Mouse (Mus musculus): ENCODE results near the gene Gm17349.

Gm17349 gene

DNA sequence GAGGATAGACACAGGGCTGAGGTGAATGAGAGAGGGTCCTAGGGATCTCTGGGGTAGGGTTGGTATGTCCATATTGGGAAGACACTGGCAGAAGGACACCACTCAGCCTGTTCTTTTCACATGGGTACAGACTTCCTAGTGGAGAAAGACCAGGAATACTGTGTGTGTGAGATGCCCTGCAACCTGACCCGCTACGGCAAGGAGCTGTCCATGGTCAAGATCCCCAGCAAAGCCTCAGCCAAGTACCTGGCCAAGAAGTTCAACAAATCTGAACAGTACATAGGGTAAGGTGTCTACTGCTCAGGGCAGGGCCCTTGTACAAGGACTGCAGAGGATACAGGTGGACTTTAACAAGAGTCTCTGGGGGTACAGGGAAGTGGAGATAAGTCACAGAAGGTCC, 8.0 kb downstream of the Gm17349 start:
- ChIA-PET CTCF (interaction anchor here (0.5 to 1.5 kb wide), 15 partner anchors 8 to 200 kb away, joined by 3 to 11 read pairs (median 5); partner anchors contain the start of genes Asic1 (in 1 of the 4), Cox14 (in 1 of the 4) and Gm17349 (in 1 of the 4)), POLR2A (interaction anchor here in 2 of 4 experiments (0.6 to 1.7 kb wide), 5 partner anchors 8 to 74 kb away, joined by 4 to 5 read pairs (median 5); partner anchors contain the start of gene Gm17349 (in 2 of the 2))

DNA sequence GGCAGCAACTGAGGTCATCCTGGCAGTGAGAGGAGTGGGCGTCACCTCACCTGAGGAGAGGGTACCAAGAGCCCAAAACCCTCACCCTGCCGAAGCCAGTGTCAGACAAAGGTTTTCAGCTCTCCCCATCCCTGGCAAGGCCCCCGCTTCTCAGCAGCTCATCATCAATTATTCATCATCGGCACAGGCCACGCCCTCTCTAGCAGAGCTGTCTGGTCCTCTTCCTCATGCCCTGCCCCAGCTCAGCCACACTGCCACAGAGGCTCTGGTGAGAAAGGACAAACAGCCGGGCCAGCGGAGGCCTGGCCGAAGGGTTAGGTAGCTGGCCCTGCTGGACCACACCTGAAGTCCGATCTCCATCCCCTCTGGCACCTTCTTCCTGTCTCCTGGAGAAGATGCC, 13.3 kb downstream of the Gm17349 start:
- POLR2A ChIA-PET = interaction anchor here in 2 of 4 experiments (0.7 to 5.5 kb wide), 14 partner anchors 9 to 223 kb away, joined by 3 to 43 read pairs (median 4); partner anchors contain the start of gene Gm17349 (in 1 of the 2)
- CTCF ChIA-PET = interaction anchor here (0.6 to 12.4 kb wide), 15 partner anchors 10 to 219 kb away, joined by 3 to 85 read pairs (median 5); partner anchors contain the start of genes Gm17349 (in 2 of the 4) and Cox14 (in 1 of the 4)

DNA sequence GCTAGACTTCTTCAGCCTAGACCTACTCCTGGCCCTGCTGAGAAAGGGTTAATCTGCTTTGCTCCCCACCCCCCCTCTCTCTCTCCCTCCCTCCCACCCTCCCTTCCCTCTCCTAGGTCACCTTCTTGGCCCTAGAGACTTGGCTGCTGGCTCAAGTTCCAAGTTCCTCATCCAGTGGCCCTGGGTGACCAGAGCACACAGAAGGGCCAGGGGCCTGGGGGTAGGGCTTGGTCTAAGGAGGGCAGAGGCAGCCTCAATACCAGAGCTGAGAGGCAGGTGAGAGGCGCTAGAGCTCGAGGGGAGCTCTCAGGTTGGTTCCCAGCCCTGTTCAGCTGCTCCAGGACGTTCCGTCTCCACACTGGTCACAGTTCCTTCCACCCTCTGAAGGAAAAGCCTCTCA, 14.4 kb downstream of the Gm17349 start:
- ChIA-PET CTCF (interaction anchor here (0.6 to 12.4 kb wide), 18 partner anchors 9 to 1924 kb away, joined by 3 to 85 read pairs (median 8); partner anchors contain the start of genes Cox14 (in 2 of the 4) and Gm17349 (in 1 of the 4)), POLR2A (interaction anchor here in 3 of 4 experiments (0.5 to 5.5 kb wide), 17 partner anchors 8 to 1219 kb away, joined by 3 to 43 read pairs (median 4); partner anchors contain the start of gene Gm17349 (in 1 of the 3))

DNA sequence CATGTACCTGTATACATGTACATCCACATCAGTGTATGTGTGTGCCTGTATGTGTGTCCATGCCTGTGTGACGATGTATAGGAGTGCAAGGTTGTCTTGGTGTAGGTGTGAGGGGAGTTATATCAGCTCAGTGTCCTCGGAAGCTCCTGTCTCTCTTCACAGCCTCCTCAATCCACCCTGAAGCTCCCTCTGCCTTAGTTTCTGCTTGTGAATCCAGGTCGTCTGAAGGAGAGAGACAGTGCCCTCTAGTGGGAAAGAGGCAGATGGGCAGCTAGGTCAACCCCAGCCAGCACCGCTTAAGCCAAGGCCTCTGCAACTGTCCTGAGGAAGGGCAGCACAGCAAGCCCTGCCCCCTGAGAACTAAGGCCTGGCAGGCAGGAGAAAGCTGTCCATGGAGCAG, 16.6 kb downstream of the Gm17349 start:
- ChIA-PET CTCF (interaction anchor here (0.5 to 12.4 kb wide), 69 partner anchors 8 to 1464 kb away, joined by 3 to 85 read pairs (median 5); partner anchors contain the start of genes Cox14 (in 3 of the 4), Gm17349 (in 2 of the 4), Racgap1 (in 2 of the 4) and Gpd1 (in 1 of the 4)), POLR2A (interaction anchor here in 3 of 4 experiments (0.5 to 5.5 kb wide), 18 partner anchors 9 to 216 kb away, joined by 3 to 43 read pairs (median 4); partner anchors contain the start of genes Cox14 (in 2 of the 3), Gm17349 (in 1 of the 3) and Racgap1 (in 1 of the 3))

DNA sequence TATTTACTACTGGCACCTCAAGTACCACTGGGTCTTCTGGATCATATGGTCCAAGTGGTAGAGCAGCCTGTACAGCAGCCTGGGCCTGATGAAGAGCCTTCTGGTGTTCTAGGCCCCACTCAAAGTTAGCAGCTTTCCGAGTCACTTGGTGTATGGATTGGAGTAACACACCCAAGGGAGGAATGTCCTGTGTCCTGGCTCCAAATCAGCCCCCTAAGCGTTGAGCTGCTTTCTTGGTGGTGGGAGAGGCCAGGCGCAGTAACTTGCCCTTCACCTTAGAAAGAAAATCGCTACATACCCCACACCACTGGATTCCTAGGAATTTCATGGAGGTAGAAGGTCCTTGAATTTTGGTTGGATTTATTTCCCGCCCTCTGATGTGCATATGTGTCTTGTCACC, 21.1 kb downstream of the Gm17349 start:
- ChIA-PET CTCF (interaction anchor here (0.6 to 12.4 kb wide), 14 partner anchors 11 to 554 kb away, joined by 3 to 85 read pairs (median 4); partner anchors contain the start of gene Cox14 (in 2 of the 4)), POLR2A (interaction anchor here in 3 of 4 experiments (0.6 to 3.1 kb wide), 14 partner anchors 8 to 353 kb away, joined by 3 to 9 read pairs (median 3); partner anchors contain the start of gene Racgap1 (in 1 of the 3))

DNA sequence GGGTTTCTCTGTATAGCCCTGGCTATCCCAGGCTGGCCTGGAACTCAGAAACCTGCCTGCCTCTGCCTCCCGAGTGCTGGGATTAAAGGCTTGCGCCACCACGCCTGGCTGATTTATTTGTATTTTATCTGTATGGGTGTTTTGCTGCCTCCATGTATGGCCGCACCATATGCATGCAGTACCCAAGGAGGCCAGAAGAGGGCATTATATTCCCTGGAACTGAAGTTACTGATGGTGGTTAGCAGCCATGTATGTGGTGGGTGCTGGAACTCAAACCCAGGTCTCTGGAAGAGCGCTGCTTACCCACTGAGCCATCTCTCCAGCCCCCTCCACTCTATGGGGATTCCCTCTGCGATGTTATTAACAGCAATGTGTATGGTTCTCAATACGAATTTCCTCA, 22.4 kb downstream of the Gm17349 start:
- POLR2A ChIA-PET = interaction anchor here (0.5 to 2.8 kb wide), 12 partner anchors 8 to 289 kb away, joined by 3 to 9 read pairs (median 5); partner anchors contain the start of genes Cox14 (in 1 of the 4), Gm17349 (in 1 of the 4), Racgap1 (in 1 of the 4) and Smarcd1 (in 1 of the 4)
- CTCF ChIA-PET = interaction anchor here in 3 of 4 experiments (0.5 to 12.4 kb wide), 22 partner anchors 9 to 224 kb away, joined by 3 to 85 read pairs (median 4); partner anchors contain the start of gene Cox14 (in 2 of the 3)

DNA sequence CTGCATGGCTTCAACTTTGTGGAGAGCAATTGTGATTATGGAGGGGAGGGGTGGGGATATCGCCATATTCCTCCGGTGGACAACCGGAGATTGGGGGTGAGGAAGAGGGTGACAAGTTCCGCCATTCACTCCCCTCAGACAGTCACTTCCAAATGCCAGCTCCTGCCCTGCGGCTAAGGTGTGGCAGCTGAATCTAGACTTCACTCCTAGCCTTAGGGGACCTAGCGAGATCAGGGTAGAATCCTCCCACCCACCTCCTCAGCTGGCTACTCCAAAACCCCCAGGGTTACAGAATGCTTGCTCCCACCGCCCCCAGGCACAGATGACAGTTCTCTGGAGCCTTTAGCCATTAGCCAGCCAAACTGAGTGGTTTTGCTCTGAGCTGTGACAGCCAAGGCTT, 26.3 kb downstream of the Gm17349 start:
- CTCF ChIA-PET = interaction anchor here (0.5 to 8.1 kb wide), 103 partner anchors 8 to 1897 kb away, joined by 3 to 88 read pairs (median 5); partner anchors contain the start of genes Cox14 (in 4 of the 4), Gm17349 (in 3 of the 4), Racgap1 (in 3 of the 4) and Aqp6 (in 1 of the 4)

DNA sequence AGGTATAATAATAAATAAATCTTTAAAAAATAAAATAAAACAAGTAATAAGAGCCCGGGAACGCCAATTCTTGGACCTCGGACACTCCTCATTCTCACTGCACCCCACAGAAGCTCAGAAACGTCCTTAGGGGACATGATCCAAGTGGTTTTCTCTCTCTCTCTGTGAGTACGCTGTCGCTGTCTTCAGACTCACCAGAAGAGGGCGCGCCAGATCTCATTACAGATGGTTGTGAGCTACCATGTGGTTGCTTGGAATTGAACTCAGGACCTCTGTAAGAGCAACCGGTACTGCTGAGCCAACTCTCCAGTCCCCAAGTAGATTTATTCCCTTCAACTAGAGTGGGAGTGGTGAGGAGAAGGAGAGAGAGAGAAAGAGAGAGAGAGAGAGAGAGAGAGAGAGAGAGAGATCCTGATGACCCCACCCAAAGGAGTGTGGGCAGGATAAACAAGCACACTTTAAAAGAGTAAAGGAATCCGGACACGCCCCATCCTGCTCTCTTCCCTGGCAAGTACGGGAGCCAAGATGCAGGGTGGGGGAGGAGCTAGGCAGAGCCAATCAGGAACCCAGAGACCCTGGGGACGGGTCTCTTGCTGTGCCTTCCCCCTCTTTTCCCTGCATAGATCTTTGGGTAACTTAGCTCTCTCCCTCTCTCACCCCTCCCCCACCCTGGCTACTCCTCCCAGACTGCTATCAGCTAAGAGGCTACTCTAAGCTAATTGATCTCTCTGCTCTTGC, 27.1 kb downstream of the Gm17349 start:
- ChIA-PET CTCF (interaction anchor here (0.5 to 8.1 kb wide), 138 partner anchors 8 to 1896 kb away, joined by 3 to 88 read pairs (median 4); partner anchors contain the start of genes Cox14 (in 4 of the 4), Gm17349 (in 3 of the 4), Racgap1 (in 3 of the 4) and Aqp6 (in 1 of the 4)), POLR2A (interaction anchor here (0.6 to 3.9 kb wide), 113 partner anchors 8 to 1714 kb away, joined by 3 to 43 read pairs (median 4); partner anchors contain the start of genes Gm17349 (in 3 of the 4), Racgap1 (in 3 of the 4), Aqp6 (in 2 of the 4) and Cox14 (in 2 of the 4))

More for the DNA sequence above, 26.3 kb downstream of the Gm17349 start:
- POLR2A ChIA-PET = interaction anchor here (0.6 to 3.9 kb wide), 102 partner anchors 9 to 824 kb away, joined by 3 to 43 read pairs (median 4); partner anchors contain the start of genes Gm17349 (in 3 of the 4), Aqp6 (in 2 of the 4), Cox14 (in 2 of the 4) and Racgap1 (in 2 of the 4)

DNA sequence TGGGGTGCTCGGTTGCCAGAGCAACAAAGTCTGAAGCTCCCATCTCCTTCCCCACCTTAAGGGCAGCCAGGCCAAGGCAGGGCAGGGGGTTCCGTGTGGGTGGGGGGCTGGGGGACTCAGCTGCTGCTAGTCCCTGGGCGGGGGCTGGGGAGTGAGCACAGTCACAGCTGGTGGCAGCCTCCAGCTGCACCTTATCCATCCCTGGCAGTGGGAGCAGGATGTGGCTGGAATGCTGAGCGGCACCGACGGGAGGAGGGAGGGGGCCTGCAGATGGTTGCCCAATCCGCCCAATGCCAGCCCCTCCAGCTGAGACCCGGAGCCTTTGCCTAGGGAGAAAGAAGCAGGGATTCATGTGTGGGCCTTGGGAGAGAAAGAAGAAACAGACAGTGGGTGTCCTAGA, 28.2 kb downstream of the Gm17349 start:
- POLR2A ChIA-PET = interaction anchor here (0.6 to 3.9 kb wide), 19 partner anchors 8 to 1650 kb away, joined by 3 to 43 read pairs (median 6); partner anchors contain the start of genes Cox14 (in 2 of the 4), Gm17349 (in 1 of the 4) and Racgap1 (in 1 of the 4)
- CTCF ChIA-PET = interaction anchor here (0.6 to 8.1 kb wide), 31 partner anchors 8 to 890 kb away, joined by 3 to 88 read pairs (median 9); partner anchors contain the start of genes Cox14 (in 3 of the 4), Gm17349 (in 2 of the 4), Asic1 (in 1 of the 4) and Racgap1 (in 1 of the 4)

DNA sequence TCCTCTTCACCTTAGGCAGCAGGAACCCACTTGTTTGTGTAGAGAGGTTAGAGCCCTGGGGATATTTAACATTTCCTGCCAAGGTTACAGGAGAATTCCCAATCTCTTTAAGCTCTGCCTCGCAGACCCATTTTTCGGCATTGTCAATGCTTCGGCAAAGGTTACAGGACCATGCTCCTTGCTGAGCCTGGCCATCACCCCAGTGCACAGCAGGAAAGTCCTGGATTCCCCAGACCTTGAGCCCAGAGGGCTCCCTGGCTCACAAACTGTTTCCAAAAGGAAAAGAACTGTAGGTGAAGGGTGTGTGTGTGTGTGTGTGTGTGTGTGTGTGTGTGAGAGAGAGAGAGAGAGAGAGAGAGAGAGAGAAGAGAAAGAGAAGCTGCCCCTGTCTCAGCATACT, 30.4 kb downstream of the Gm17349 start:
- POLR2A ChIA-PET = interaction anchor here in 2 of 4 experiments (0.6 to 12.6 kb wide), 5 partner anchors 14 to 198 kb away, joined by 3 to 107 read pairs (median 4); partner anchors contain the start of gene Racgap1 (in 2 of the 2)
- CTCF ChIA-PET = interaction anchor here in 3 of 4 experiments (0.5 to 8.1 kb wide), 12 partner anchors 31 to 668 kb away, joined by 3 to 88 read pairs (median 4); no protein-coding TSS in a partner anchor

DNA sequence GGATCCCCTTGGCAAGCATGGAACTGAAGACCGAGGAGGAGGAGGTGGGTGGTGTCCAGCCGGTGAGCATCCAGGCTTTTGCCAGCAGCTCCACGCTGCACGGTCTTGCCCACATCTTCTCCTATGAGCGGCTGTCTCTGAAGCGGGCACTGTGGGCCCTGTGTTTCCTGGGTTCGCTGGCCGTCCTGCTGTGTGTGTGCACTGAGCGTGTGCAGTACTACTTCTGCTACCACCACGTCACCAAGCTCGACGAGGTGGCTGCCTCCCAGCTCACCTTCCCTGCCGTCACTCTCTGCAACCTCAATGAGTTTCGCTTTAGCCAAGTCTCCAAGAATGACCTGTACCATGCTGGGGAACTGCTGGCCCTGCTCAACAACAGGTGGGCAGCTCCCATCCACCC, 33.5 kb downstream of the Gm17349 start:
- POLR2A ChIA-PET = interaction anchor here in 2 of 4 experiments (0.7 to 12.6 kb wide), 7 partner anchors 9 to 265 kb away, joined by 3 to 107 read pairs (median 3); partner anchors contain the start of genes Gm17349 (in 1 of the 2) and Racgap1 (in 1 of the 2)
- CTCF ChIA-PET = interaction anchor here (0.7 to 8.1 kb wide), 12 partner anchors 9 to 227 kb away, joined by 3 to 88 read pairs (median 5); partner anchors contain the start of genes Aqp5 (in 1 of the 4), Cox14 (in 1 of the 4) and Gm17349 (in 1 of the 4)

DNA sequence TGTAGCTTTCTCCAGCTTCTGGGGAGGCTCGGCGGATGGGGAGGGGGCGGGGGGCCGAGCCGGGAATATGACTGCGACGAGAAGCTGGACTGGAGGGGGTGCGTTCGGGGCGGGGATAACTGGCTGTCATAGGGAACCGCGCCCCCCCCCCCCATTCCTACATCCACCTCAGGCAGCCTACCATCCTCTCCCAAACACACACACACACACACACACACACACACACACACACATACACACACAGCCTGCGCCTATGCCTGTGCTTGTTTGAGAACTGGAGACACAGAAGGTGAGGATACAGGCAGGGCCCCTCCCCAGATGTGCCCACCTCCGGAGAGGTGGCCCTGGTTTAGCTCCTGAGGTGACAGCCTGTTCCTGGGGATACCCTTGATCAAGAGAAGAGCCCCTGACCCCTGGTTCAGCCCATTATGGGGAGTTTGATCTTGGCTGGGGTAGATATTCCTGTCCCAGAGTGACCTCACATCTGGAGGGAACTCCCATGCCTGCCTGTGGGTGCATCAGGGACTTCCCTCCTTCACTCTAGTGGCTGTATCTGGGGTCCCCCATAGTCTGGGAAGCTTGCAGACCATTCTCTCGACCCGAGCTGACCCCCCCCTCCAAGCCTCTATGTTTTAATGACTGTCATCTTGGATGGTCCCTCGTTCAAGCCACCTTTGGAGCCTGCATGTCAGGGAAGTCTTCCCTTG, 34.2 kb downstream of the Gm17349 start:
- ChIA-PET CTCF (interaction anchor here (0.6 to 8.1 kb wide), 16 partner anchors 8 to 254 kb away, joined by 3 to 114 read pairs (median 4); partner anchors contain the start of genes Cox14 (in 1 of the 4), Gm17349 (in 1 of the 4) and Racgap1 (in 1 of the 4)), POLR2A (interaction anchor here in 2 of 4 experiments (0.6 to 12.6 kb wide), 14 partner anchors 7 to 243 kb away, joined by 3 to 107 read pairs (median 4); partner anchors contain the start of genes Gm17349 (in 1 of the 2) and Racgap1 (in 1 of the 2))

DNA sequence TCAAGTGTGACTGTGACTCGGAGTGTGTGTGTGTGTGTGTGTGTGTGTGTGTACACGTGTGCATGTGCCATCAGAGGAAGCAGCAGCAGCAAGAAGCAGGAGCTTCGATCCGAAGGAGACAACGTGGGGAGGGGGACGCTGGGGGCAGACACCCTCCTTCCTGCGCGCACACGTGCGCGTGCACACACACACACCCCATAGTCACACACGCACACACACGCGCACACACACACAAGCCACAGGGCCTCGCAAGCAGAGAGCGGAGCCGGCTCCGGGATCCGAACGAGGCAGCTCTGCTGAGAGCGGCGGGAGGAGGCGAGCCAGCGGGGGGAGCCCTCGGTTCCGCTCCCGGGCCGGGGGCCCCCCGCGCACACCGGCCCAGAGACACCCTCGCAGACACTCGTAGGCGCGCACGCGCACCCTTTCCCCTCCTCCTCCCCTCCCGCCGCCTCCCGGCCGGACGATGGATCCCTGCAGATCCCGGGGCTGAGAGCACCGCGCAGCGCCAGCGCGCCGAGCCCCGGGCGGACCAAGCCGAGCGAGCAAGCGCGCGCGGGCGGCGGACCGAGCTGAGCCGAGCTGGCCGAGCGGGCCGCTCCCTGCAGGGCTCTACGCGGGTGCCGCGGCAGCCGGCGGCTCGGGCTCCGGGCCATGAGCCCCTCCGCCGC, 35.0 kb downstream of the Gm17349 start, which contains the start of gene Asic1:
Asic1 (plus strand) TSS at position 215 of the 668 bp plus-strand sequence.
- CTCF ChIA-PET = interaction anchor here (0.6 to 7.8 kb wide), 23 partner anchors 8 to 646 kb away, joined by 3 to 114 read pairs (median 6); partner anchors contain the start of genes Racgap1 (in 2 of the 4) and Gm17349 (in 1 of the 4)
- POLR2A ChIA-PET = interaction anchor here (0.6 to 12.6 kb wide), 17 partner anchors 8 to 242 kb away, joined by 3 to 107 read pairs (median 4); partner anchors contain the start of gene Racgap1 (in 1 of the 4)

DNA sequence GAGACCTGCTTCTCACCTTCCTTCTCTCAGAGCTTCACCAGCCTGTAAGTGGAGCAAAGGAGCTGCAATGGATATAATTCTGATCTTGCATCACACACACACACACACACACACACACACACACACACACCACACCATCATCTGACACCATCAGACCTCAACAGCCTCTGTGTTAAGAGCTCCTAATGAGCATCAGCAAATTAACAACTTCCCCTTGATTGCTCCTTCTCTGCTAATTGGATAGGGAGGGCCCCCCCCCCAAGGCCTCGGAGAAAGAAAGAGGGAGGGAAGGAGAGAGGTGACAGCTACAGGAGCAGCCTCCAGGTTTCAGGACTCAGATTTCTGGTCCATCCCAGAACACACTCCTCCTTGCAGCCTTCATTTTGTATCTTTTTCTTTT, 35.9 kb downstream of the Gm17349 start:
- CTCF ChIA-PET = interaction anchor here (0.5 to 7.8 kb wide), 45 partner anchors 9 to 645 kb away, joined by 3 to 114 read pairs (median 4); partner anchors contain the start of genes Cox14 (in 2 of the 4), Racgap1 (in 2 of the 4), Aqp6 (in 1 of the 4) and Dnajc22 (in 1 of the 4)
- POLR2A ChIA-PET = interaction anchor here (0.6 to 12.6 kb wide), 25 partner anchors 9 to 374 kb away, joined by 3 to 107 read pairs (median 5); partner anchors contain the start of genes Racgap1 (in 2 of the 4) and Cox14 (in 1 of the 4)

DNA sequence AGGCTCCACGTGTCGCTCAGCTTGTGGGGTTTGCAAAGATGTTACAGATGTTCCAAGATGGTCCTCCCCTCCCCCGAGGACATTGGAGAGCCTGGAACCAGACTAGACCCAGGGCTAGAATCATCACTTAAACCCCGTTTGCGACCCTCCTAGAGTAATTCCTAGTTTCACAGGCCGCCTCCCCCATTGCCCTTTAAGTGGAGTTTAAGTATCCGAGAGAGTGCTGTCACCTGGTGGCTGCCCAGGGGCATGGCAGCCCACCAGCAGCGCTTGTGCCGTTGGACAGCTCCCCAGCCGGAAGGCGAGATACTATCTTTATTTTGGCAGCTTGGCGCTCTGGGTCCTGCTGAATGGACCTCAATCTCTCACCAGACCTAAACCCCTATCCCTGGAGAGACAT, 36.4 kb downstream of the Gm17349 start:
- ChIA-PET POLR2A (interaction anchor here (0.6 to 12.6 kb wide), 21 partner anchors 9 to 142 kb away, joined by 3 to 107 read pairs (median 5); partner anchors contain the start of genes Cox14 (in 2 of the 4) and Racgap1 (in 2 of the 4)), CTCF (interaction anchor here (0.5 to 7.8 kb wide), 42 partner anchors 9 to 627 kb away, joined by 3 to 114 read pairs (median 4); partner anchors contain the start of genes Cox14 (in 2 of the 4), Racgap1 (in 2 of the 4) and Aqp6 (in 1 of the 4))
